Mouse (Mus musculus) lung, embryonic 16.5 days (tissue): ENCODE data around the gene Rnf207. TPM values are rescaled to one million over a fixed set of nuclear protein-coding genes. Genes with fewer than 3 reads are reported as not detected.

Source experiments
- ATAC-seq: fragments of 200-750 bp; cut with Nextera tagmentation; 2 replicates; pipeline ENCODE4 v1.8.0; 2017; ENCODE audit warnings: low read depth, mild to moderate bottlenecking, moderate library complexity
- H3K27ac ChIP-seq: fragments of 300-500 bp; sonication (generic); 2 replicates; pipeline ENCODE4 v1.5.1; 2014; ENCODE audit warnings: mild to moderate bottlenecking, control low read depth, low read length
- H3K27me3 ChIP-seq: fragments of 300-500 bp; sonication (generic); 2 replicates; pipeline ENCODE4 v1.6.1; 2014; ENCODE audit warnings: low read depth, low read length, mixed read lengths; ENCODE audit not compliant: control insufficient read depth, insufficient read depth
- H3K36me3 ChIP-seq: fragments of 300-500 bp; sonication (generic); 2 replicates; pipeline ENCODE4 v1.6.1; 2014; ENCODE audit warnings: low read length; ENCODE audit not compliant: control insufficient read depth, insufficient read depth
- H3K4me1 ChIP-seq: fragments of 300-500 bp; sonication (generic); replicated peaks from 2 replicates; pipeline ENCODE4 v1.6.1; 2014; ENCODE audit warnings: low read length, mixed read lengths; ENCODE audit not compliant: control insufficient read depth, insufficient read depth
- H3K4me2 ChIP-seq: fragments of 300-500 bp; sonication (generic); 2 replicates; pipeline ENCODE4 v1.6.1; 2014; ENCODE audit warnings: low read depth, low read length, control low read depth
- H3K4me3 ChIP-seq: fragments of 300-500 bp; sonication (generic); 2 replicates; pipeline ENCODE4 v1.5.1; 2014; ENCODE audit warnings: mild to moderate bottlenecking, low read length, control low read depth
- H3K9ac ChIP-seq: fragments of 300-500 bp; sonication (generic); 2 replicates; pipeline ENCODE4 v1.6.1; 2014; ENCODE audit warnings: low read length, control low read depth
- H3K9me3 ChIP-seq: fragments of 300-500 bp; sonication (generic); 2 replicates; pipeline ENCODE4 v1.6.1; 2016; ENCODE audit warnings: low read length; ENCODE audit not compliant: control insufficient read depth
- WGBS: fragments of 180-500 bp; shearing (Covaris S2); extraction: QIAGEN DNeasy Blood & Tissue Kit; methylation state at CpG from one replicate; pipeline ENCODE4 v1.1.7; 2014; 5-methylcytosine and 5-hydroxymethylcytosine counted together
- polyA plus RNA-seq: library from polyadenylated mRNA; unstranded; fragments of >200 nt; fragmentation: Nextera tagmentation; extraction: Ambion mirVana; gene quantifications from 2 replicates; pipeline ENCODE4 v1.2.1, GENCODE M21; 2015

Rnf207 gene
- polyA plus RNA-seq, 1 experiment from 2014 or later: 2.5 TPM

DNA sequence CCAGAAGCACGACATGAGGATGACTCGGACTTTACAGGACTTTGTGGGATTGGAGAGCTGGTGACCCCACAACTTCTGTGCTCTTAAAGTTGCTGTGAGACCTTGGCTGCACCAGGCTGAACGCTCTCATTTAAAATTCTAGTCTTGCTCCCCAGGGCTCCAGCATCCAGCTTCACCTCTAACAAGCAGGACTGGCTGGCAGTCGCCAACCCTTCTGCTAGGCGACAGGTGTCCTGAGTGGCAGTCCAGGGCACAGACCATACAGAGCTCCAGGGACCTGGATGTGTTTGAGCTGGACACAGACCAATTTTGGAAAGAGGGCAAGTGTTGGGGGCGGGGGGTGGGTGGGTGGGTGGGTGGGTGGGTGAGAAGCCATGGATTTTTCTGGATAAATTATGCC lies 19.0 kb upstream of the Rnf207 start:
- no peak for ATAC-seq
- H3K9me3 ChIP-seq: no peaks in the 10 kb centered on the region
- peaks cover 12% of the 10 kb centered on the region for H3K4me1 ChIP-seq
- no peak overlapping the region for H3K9ac ChIP-seq
- no peak overlapping the region for H3K27ac ChIP-seq
- peaks cover 27% of the 10 kb centered on the region for H3K36me3 ChIP-seq
- no peak overlapping the region for H3K4me3 ChIP-seq
- H3K4me2 ChIP-seq: no peak overlapping the region
- H3K27me3 ChIP-seq: peaks cover 42% of the 10 kb centered on the region
- WGBS: 38% methylated on average over 5 of the region's 6 CpGs

- ATAC-seq: no peak
- peaks cover 12% of the 10 kb centered on the region for H3K27me3 ChIP-seq
- no peak overlapping the region for H3K4me3 ChIP-seq
- H3K9ac ChIP-seq: no peak overlapping the region
- H3K4me1 ChIP-seq: peaks cover 2% of the 10 kb centered on the region
- no peak overlapping the region for H3K27ac ChIP-seq
- H3K4me2 ChIP-seq: no peak overlapping the region
- WGBS: 91% methylated on average over 12 of the region's 12 CpGs
- H3K36me3 ChIP-seq: peaks cover 62% of the 10 kb centered on the region
- no peaks in the 10 kb centered on the region for H3K9me3 ChIP-seq
These were observed 14.8 kb upstream of the Rnf207 start for GRCm38 (mm10) chr4:152333587-152333986.

DNA sequence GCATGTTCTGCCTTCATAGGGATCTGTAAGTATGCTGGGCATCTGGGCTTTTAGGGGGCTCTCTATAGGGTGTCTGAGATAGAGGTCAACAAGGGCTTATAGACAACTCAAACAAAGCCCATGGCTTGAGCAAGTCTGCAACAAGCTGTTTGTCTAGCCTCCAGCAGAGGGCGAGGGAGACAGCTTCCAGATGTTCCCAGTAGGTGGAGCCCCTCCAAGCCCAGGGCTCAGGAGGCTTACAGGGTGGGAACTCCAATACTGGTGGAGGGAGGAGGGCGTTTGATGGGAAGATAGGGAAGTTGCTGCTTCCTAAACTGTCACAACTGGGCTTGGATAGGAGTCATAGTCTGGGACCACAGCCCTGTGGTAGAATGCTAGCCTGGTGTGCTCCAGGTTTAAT lies 14.2 kb upstream of the Rnf207 start:
- Histone ChIP-seq H3K9ac (no peak overlapping the region), H3K9me3 (no peaks in the 10 kb centered on the region), H3K4me3 (no peak overlapping the region), H3K4me2 (no peak overlapping the region), H3K27ac (no peak overlapping the region), H3K36me3 (peaks cover 63% of the 10 kb centered on the region), H3K4me1 (no peaks in the 10 kb centered on the region), H3K27me3 (peaks cover 6% of the 10 kb centered on the region)
- peak; percentile 68 for ATAC-seq
- WGBS: 17% methylated on average over 2 of the region's 2 CpGs

- no peak overlapping the region for H3K4me2 ChIP-seq
- H3K9me3 ChIP-seq: no peaks in the 10 kb centered on the region
- peaks cover 11% of the 10 kb centered on the region for H3K4me1 ChIP-seq
- H3K27ac ChIP-seq: no peak overlapping the region
- H3K4me3 ChIP-seq: no peak overlapping the region
- WGBS: 59% methylated on average over 6 of the region's 6 CpGs
- no peak for ATAC-seq
- H3K9ac ChIP-seq: no peak overlapping the region
- peaks cover 48% of the 10 kb centered on the region for H3K36me3 ChIP-seq
- no peaks in the 10 kb centered on the region for H3K27me3 ChIP-seq
These were observed 9.9 kb upstream of the Rnf207 start for GRCm38 (mm10) chr4:152328691-152329090.

GRCm38 (mm10) chr4:152326543-152326942 lies 7.8 kb upstream of the Rnf207 start:
- no peak overlapping the region for H3K27ac ChIP-seq
- WGBS: 1% methylated on average over 11 of the region's 11 CpGs

GRCm38 (mm10) chr4:152325574-152326411 lies 7.0 kb upstream of the Rnf207 start, which contains the start of gene Rpl22:
Gene Rpl22, plus strand, starts transcription at chr4:152325742.
- peaks cover 26% of the 10 kb centered on the region for H3K36me3 ChIP-seq

More at GRCm38 (mm10) chr4:152326543-152326942, 7.8 kb upstream of the Rnf207 start:
- H3K9ac ChIP-seq: peak overlapping the region; percentile 97
- peak overlapping the region; percentile 94 for H3K4me3 ChIP-seq
- peaks cover 33% of the 10 kb centered on the region for H3K36me3 ChIP-seq
- no peaks in the 10 kb centered on the region for H3K27me3 ChIP-seq
- H3K9me3 ChIP-seq: no peaks in the 10 kb centered on the region
- H3K4me1 ChIP-seq: peaks cover 11% of the 10 kb centered on the region
- no peak for ATAC-seq
- H3K4me2 ChIP-seq: peak overlapping the region; percentile 76

GRCm38 (mm10) chr4:152324641-152325562 lies 6.1 kb upstream of the Rnf207 start:
- Histone ChIP-seq H3K36me3 (peaks cover 17% of the 10 kb centered on the region), H3K27ac (no peak overlapping the region), H3K4me3 (peak overlapping the region; percentile 94), H3K27me3 (no peaks in the 10 kb centered on the region), H3K9ac (peak overlapping the region; percentile 54; the same call in 1 of the 2 replicates), H3K4me1 (peaks cover 11% of the 10 kb centered on the region), H3K9me3 (no peaks in the 10 kb centered on the region), H3K4me2 (peak overlapping the region; percentile 48)
- peak; percentile 6; the same call in 1 of the 2 replicates for ATAC-seq
- 48% methylated on average over 16 of the region's 16 CpGs for WGBS

More at GRCm38 (mm10) chr4:152325574-152326411, 7.0 kb upstream of the Rnf207 start, which contains the start of gene Rpl22:
- H3K4me1 ChIP-seq: peaks cover 11% of the 10 kb centered on the region
- peak within 1 kb of the TSS; percentile 97 for H3K9ac ChIP-seq
- ATAC-seq: peak; percentile 98
- under 1% methylated on average over 69 of the region's 70 CpGs for WGBS
- H3K4me3 ChIP-seq: peak within 1 kb of the TSS; percentile 94
- no peaks in the 10 kb centered on the region for H3K27me3 ChIP-seq
- H3K9me3 ChIP-seq: no peaks in the 10 kb centered on the region
- peak within 1 kb of the TSS; percentile 76 for H3K4me2 ChIP-seq
- peak within 1 kb of the TSS; percentile 55; the same call in 1 of the 2 replicates for H3K27ac ChIP-seq

- Histone ChIP-seq H3K4me3 (no peak overlapping the region), H3K4me2 (no peak overlapping the region), H3K4me1 (peaks cover 3% of the 10 kb centered on the region), H3K9me3 (no peaks in the 10 kb centered on the region), H3K27me3 (peaks cover 18% of the 10 kb centered on the region), H3K36me3 (no peaks in the 10 kb centered on the region), H3K9ac (no peak overlapping the region), H3K27ac (no peak overlapping the region)
- 51% methylated on average over 5 of the region's 5 CpGs for WGBS
- no peak for ATAC-seq
These were observed 2.7 kb upstream of the Rnf207 start for GRCm38 (mm10) chr4:152321464-152321863.

DNA sequence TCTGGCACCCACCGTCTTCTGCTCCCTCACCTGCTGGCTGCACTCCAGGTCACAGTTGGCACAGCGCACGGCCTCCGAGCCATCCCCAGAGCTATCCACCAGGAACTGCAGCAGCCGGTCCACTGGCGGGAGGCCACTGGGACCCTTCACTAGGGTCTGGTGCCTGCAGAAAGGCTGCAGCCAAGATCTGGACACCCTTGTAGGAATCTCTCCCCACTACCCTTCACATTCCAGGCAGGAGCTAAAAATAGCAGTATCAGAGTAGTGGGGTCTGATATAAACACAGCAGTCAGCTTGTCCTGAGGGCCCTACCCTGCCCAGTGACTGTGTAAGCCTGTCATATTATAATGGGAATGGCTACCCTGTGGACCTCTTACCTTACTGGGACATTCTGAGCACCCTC lies 1.2 kb downstream of the Rnf207 start:
- Histone ChIP-seq H3K4me3 (no peak overlapping the region), H3K36me3 (no peaks in the 10 kb centered on the region), H3K4me2 (no peak overlapping the region), H3K27ac (no peak overlapping the region), H3K9me3 (no peaks in the 10 kb centered on the region), H3K27me3 (peaks cover 57% of the 10 kb centered on the region), H3K4me1 (peaks cover 17% of the 10 kb centered on the region), H3K9ac (no peak overlapping the region)
- ATAC-seq: no peak
- WGBS: 52% methylated on average over 6 of the region's 6 CpGs
